Mouse (Mus musculus) heart, postnatal 0 days (tissue): ENCODE results near the gene Sgms1.

Experiments used
- CTCF ChIP-seq: IDR thresholded peaks from 2 replicates; pipeline ENCODE4 v1.5.1; 2016; ENCODE audit warnings: antibody characterized with exemption, control low read depth, low read depth
- EP300 ChIP-seq: IDR thresholded peaks from 2 replicates; pipeline ENCODE4 v1.6.1; 2016; ENCODE audit warnings: antibody characterized with exemption, low read depth

DNA sequence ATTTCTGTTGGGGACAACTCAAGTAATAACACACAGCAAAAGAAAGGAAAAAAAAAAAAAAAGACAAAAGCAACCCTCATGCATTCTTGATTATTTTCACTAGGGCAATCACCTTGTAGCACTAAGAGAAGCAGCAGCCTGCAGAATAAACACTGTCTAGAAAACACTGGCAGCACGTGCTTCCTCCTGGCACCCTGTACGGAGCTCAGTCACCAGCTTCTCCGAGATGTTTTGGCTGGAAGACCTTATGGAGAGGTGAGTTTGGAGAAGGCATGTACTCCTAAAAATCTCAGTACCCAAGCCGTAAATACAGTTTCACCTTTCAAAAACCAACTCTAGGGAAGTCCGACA lies 179.4 kb downstream of the Sgms1 start:
- TF ChIP-seq CTCF (no peak), EP300 (no peak)
